Mouse (Mus musculus) embryonic facial prominence, embryonic 15.5 days (tissue): ENCODE data around the gene Tmem37. TPM values are rescaled to one million over a fixed set of nuclear protein-coding genes. Genes with fewer than 3 reads are reported as not detected.
A peak's percentile ranks its signal among the peaks of the same experiment; 100 is the strongest.

ENCODE experiments used
- ATAC-seq: fragments of 200-750 bp; cut with Nextera tagmentation; 2 replicates; pipeline ENCODE4 v1.8.0; 2017; ENCODE audit warnings: low read depth, moderate TSS enrichment; ENCODE audit not compliant: insufficient number of reproducible peaks, low FRiP score, low TSS enrichment
- H3K27ac ChIP-seq: fragments of 300-500 bp; sonication (generic); replicated peaks from 2 replicates; pipeline ENCODE4 v1.5.1; 2015; ENCODE audit warnings: mild to moderate bottlenecking, inconsistent platforms
- H3K27me3 ChIP-seq: fragments of 300-500 bp; sonication (generic); 2 replicates; pipeline ENCODE4 v1.6.1; 2015; ENCODE audit warnings: inconsistent platforms
- H3K36me3 ChIP-seq: fragments of 300-500 bp; sonication (generic); 2 replicates; pipeline ENCODE4 v1.6.1; 2015; ENCODE audit warnings: mild to moderate bottlenecking, inconsistent platforms
- H3K4me1 ChIP-seq: fragments of 300-500 bp; sonication (generic); 2 replicates; pipeline ENCODE4 v1.6.1; 2015; ENCODE audit warnings: inconsistent platforms
- H3K4me2 ChIP-seq: fragments of 300-500 bp; sonication (generic); replicated peaks from 2 replicates; pipeline ENCODE4 v1.6.1; 2015; ENCODE audit warnings: mild to moderate bottlenecking, inconsistent platforms
- H3K4me3 ChIP-seq: fragments of 300-500 bp; sonication (generic); replicated peaks from 2 replicates; pipeline ENCODE4 v1.5.1; 2015; ENCODE audit warnings: mild to moderate bottlenecking, inconsistent platforms
- H3K9ac ChIP-seq: fragments of 300-500 bp; sonication (generic); 2 replicates; pipeline ENCODE4 v1.6.1; 2015; ENCODE audit warnings: inconsistent platforms
- H3K9me3 ChIP-seq: fragments of 300-500 bp; sonication (generic); replicated peaks from 2 replicates; pipeline ENCODE4 v1.6.1; 2016; ENCODE audit warnings: inconsistent platforms
- WGBS: fragments of 180-500 bp; shearing (Covaris S2); methylation state at CpG from one replicate; pipeline ENCODE4 v1.1.7; 2015; 5-methylcytosine and 5-hydroxymethylcytosine counted together
- polyA plus RNA-seq: library from polyadenylated mRNA; unstranded; fragments of >200 nt; fragmentation: Nextera tagmentation; extraction: Ambion mirVana; gene quantifications from 2 replicates; pipeline ENCODE4 v1.2.1, GENCODE M21; 2015

Tmem37 gene
- polyA plus RNA-seq, 1 experiment from 2014 or later = 11.4 TPM

GRCm38 (mm10) chr1:120032804-120033468, 40.9 kb downstream of the Tmem37 start:
- 0 out of 2 replicates have a peak, but pooled peaks have one; percentile 20 for ATAC-seq
- no peak overlapping the region for H3K27ac ChIP-seq
- no peaks in the 10 kb centered on the region for H3K9me3 ChIP-seq
- no peaks in the 10 kb centered on the region for H3K36me3 ChIP-seq
- H3K27me3 ChIP-seq = no peaks in the 10 kb centered on the region; the same call in 1 of the 2 replicates
- no peak overlapping the region for H3K4me2 ChIP-seq
- H3K9ac ChIP-seq = no peak overlapping the region
- peaks cover 8% of the 10 kb centered on the region for H3K4me1 ChIP-seq
- 44% methylated on average over 10 of the region's 10 CpGs for WGBS
- no peak overlapping the region for H3K4me3 ChIP-seq

- no peaks in the 10 kb centered on the region for H3K36me3 ChIP-seq
- no peak for ATAC-seq
- no peak overlapping the region for H3K4me2 ChIP-seq
- H3K9me3 ChIP-seq = no peaks in the 10 kb centered on the region
- H3K4me1 ChIP-seq = peaks cover 8% of the 10 kb centered on the region
- no peak overlapping the region for H3K4me3 ChIP-seq
- no peak overlapping the region for H3K27ac ChIP-seq
- H3K27me3 ChIP-seq = no peaks in the 10 kb centered on the region; the same call in 1 of the 2 replicates
- 84% methylated on average over 3 of the region's 3 CpGs for WGBS
- H3K9ac ChIP-seq = no peak overlapping the region
These were observed 43.4 kb downstream of the Tmem37 start for GRCm38 (mm10) chr1:120030474-120030873.

DNA sequence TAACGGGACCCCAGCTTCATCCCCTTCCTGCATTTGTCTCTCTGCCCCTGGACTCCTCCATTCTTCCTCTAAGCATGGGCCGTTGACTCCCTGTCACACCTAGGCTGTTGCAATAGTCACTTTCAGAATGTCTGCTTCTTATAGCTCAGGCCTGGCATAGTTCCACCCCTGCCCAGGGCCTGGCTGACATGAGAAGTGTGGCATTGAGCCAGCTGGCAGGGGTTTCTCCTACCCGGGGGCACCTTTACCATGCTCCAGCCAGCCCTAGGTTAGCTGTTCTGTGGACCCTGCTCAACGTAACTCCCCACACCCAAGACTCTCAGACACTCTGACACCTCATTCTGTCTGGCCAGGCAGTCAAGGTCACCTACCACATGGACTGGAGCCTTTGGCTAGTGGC, 46.2 kb downstream of the Tmem37 start:
- H3K27ac ChIP-seq = no peak overlapping the region
- 47% methylated on average over 4 of the region's 4 CpGs for WGBS
- H3K4me1 ChIP-seq = 0 out of 2 replicates have a peak, but pooled peaks cover under 1% of the 10 kb centered on the region
- H3K36me3 ChIP-seq = no peaks in the 10 kb centered on the region
- no peaks in the 10 kb centered on the region for H3K9me3 ChIP-seq
- no peak overlapping the region for H3K9ac ChIP-seq
- no peak overlapping the region for H3K4me3 ChIP-seq
- peak; percentile 51; the same call in 1 of the 2 replicates for ATAC-seq
- H3K4me2 ChIP-seq = no peak overlapping the region
- no peaks in the 10 kb centered on the region; the same call in 1 of the 2 replicates for H3K27me3 ChIP-seq

DNA sequence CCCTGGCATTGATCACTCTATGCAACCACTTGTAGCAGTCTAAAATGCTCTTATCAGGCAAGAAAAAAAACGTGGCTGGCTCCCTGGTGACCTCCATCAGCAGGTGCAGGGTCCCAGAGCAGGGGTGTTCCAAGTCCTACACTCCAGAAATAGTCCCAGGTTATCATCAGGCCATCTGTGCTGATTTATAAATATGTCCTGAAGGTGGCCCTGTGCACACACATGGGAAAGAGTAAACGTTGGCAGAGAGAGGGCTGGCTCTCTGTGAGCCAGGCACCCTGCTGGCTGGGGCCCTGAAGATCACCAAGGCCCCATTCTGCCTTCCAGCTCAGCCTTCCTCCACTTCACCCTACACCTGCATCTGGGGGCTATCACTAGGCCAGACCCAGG, 48.8 kb downstream of the Tmem37 start:
- Histone ChIP-seq H3K4me1 (no peaks in the 10 kb centered on the region), H3K4me3 (no peak overlapping the region), H3K9me3 (no peaks in the 10 kb centered on the region), H3K9ac (no peak overlapping the region), H3K27me3 (no peaks in the 10 kb centered on the region), H3K27ac (no peak overlapping the region), H3K36me3 (no peaks in the 10 kb centered on the region), H3K4me2 (no peak overlapping the region)
- 23% methylated on average over 2 of the region's 2 CpGs for WGBS
- ATAC-seq = no peak

- Histone ChIP-seq H3K4me3 (no peak overlapping the region), H3K9me3 (no peaks in the 10 kb centered on the region), H3K27ac (no peak overlapping the region), H3K27me3 (no peaks in the 10 kb centered on the region), H3K9ac (no peak overlapping the region), H3K4me1 (no peaks in the 10 kb centered on the region), H3K36me3 (no peaks in the 10 kb centered on the region), H3K4me2 (no peak overlapping the region)
- 53% methylated on average over 10 of the region's 10 CpGs for WGBS
- ATAC-seq = no peak
These were observed 49.4 kb downstream of the Tmem37 start for GRCm38 (mm10) chr1:120024331-120025049.

DNA sequence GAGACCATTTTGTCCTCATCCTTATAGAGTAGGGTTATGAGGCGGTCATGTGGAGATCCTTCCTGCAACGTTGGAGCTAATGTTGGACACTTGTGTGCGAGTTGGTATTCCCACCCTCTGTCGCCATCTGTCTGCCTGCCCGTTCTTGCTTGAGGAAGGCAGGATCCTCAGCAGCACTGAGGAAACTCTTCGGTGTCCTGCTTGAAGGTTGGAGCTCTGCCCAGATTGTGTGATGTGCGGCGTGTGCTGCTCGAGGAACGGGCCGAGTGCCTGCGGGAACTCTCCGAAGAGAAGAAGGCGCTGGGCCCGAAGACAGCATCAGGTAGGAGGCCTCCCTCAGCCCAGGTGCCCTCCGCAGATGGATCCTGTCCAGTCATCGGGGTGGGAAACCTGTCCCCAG, 51.9 kb downstream of the Tmem37 start:
- ATAC-seq = no peak
- H3K9ac ChIP-seq = no peak overlapping the region
- H3K9me3 ChIP-seq = no peaks in the 10 kb centered on the region
- H3K27ac ChIP-seq = no peak overlapping the region
- WGBS = 87% methylated on average over 17 of the region's 17 CpGs
- H3K27me3 ChIP-seq = no peaks in the 10 kb centered on the region
- H3K4me2 ChIP-seq = no peak overlapping the region
- no peaks in the 10 kb centered on the region for H3K4me1 ChIP-seq
- no peak overlapping the region for H3K4me3 ChIP-seq
- no peaks in the 10 kb centered on the region for H3K36me3 ChIP-seq

- Histone ChIP-seq H3K9me3 (no peaks in the 10 kb centered on the region), H3K9ac (no peak overlapping the region), H3K4me3 (no peak overlapping the region), H3K4me2 (no peak overlapping the region), H3K36me3 (no peaks in the 10 kb centered on the region), H3K27me3 (no peaks in the 10 kb centered on the region), H3K27ac (no peak overlapping the region), H3K4me1 (no peaks in the 10 kb centered on the region)
- WGBS = 63% methylated on average over 7 of the region's 7 CpGs
- no peak for ATAC-seq
These were observed 53.5 kb downstream of the Tmem37 start for GRCm38 (mm10) chr1:120020322-120020897.

- 89% methylated on average over 12 of the region's 12 CpGs for WGBS
- Histone ChIP-seq H3K9ac (no peak overlapping the region), H3K36me3 (no peaks in the 10 kb centered on the region), H3K4me1 (no peaks in the 10 kb centered on the region), H3K4me3 (no peak overlapping the region), H3K9me3 (no peaks in the 10 kb centered on the region), H3K4me2 (no peak overlapping the region), H3K27ac (no peak overlapping the region), H3K27me3 (no peaks in the 10 kb centered on the region)
- ATAC-seq = no peak
These were observed 54.4 kb downstream of the Tmem37 start for GRCm38 (mm10) chr1:120019428-120019827.

DNA sequence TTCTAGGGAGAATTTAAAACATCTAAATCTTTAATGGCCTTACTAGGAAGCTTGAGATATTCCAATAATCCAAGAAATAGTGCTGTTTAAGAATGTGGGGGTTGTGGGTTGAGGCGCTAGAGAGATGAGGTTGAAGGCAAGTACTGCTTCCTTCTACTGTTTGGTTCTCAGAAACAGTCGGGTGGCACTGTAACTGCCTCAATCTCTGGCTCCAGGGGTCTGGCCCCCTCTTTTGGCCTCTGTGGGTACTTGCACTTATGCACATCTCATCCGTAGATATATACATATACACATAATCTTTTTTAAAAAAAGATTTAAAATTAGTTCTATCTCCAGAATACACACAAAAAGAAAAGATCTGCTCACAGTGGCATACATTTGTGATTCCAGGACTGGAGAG, 55.0 kb downstream of the Tmem37 start:
- 57% methylated on average over 3 of the region's 3 CpGs for WGBS
- Histone ChIP-seq H3K36me3 (no peaks in the 10 kb centered on the region), H3K27ac (no peak overlapping the region)

More for the DNA sequence above, 55.0 kb downstream of the Tmem37 start:
- no peaks in the 10 kb centered on the region for H3K9me3 ChIP-seq
- no peaks in the 10 kb centered on the region for H3K4me1 ChIP-seq
- no peak for ATAC-seq
- no peak overlapping the region for H3K4me2 ChIP-seq
- no peaks in the 10 kb centered on the region for H3K27me3 ChIP-seq
- H3K9ac ChIP-seq = no peak overlapping the region
- no peak overlapping the region for H3K4me3 ChIP-seq
